Mouse (Mus musculus): Measurements from ENCODE around the gene Cbx5. TPM values are rescaled to one million over a fixed set of nuclear protein-coding genes. Genes with fewer than 3 reads are reported as not detected.

Cbx5 gene
- polyA plus RNA-seq, 1 experiment: 54.8 TPM

DNA sequence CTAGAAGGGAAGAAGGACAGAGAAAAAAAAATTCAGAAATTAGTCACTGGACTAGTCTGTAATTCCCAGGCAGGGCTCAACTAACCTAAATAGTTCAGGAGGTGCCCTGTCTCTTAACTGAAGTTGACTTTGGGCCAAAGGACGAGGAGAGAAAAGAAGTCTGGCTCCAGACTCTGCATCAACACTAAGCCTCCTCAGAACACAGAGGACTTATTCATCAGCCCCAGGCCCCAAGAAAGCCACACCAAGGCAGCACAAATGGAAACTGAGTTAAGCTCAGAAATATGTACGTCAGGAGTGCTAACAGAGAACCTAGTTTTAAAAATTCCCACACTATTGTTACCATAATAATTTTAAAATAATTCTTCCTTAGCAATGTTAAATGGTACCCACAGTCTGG lies 25.5 kb downstream of the Cbx5 start:
- Histone ChIP-seq H3ac (ENCODE audit: control insufficient read depth, insufficient read length) (no peak overlapping the region), H3K4me2 (ENCODE audit: low read depth) (peak overlapping the region; percentile 98), H3K79me2 (ENCODE audit: control insufficient read depth, insufficient read depth) (peaks cover 93% of the 10 kb centered on the region), H3K36me3 (ENCODE audit: control insufficient read depth, insufficient read depth) (peaks cover 41% of the 10 kb centered on the region), H3K27me3 (ENCODE audit: control insufficient read depth, insufficient read depth, insufficient read length) (no peaks in the 10 kb centered on the region), H3K4me3 (peak overlapping the region; percentile 28)
- TF ChIP-seq USF1 (IDR thresholded peaks at IDR 0.05; ENCODE audit: low read depth): no peak
- no peak for TF ChIP-seq E2F4 (IDR thresholded peaks at IDR 0.05; ENCODE audit: insufficient read depth)
- TF ChIP-seq POLR2A (IDR thresholded peaks at IDR 0.05; ENCODE audit: insufficient read length, low read depth): no peak
- TF ChIP-seq MYOG (IDR thresholded peaks at IDR 0.05; ENCODE audit: control insufficient read depth in 1 of 3, insufficient read depth in 1 of 3, insufficient read length in 2 of 3, low read depth in 2 of 3): no peak
- no peak for TF ChIP-seq CEBPB (IDR thresholded peaks at IDR 0.05; ENCODE audit: insufficient read depth, poor library complexity, severe bottlenecking)
- no peak for TF ChIP-seq MAX (IDR thresholded peaks at IDR 0.05; ENCODE audit: low read depth)
- no peak for TF ChIP-seq REST (IDR thresholded peaks at IDR 0.05; ENCODE audit: insufficient read depth, insufficient read length)

DNA sequence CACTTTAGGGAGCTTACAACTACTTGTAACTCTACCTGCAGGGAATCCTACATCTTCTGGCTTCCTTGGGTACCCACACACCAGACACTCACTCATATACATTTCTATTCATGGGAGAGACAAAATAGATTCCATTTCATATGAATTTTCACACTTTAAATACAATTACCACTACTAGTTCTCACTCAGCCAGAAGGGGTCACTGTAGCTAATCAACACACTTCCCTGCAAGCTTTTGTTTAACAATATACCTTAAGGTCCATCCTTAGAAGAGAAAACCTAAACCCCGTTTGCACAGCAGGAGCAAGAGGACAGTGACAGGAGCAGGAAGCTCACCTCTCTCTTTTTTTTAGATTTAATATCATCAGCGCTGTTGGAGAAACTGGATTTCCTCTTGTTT lies 34.5 kb downstream of the Cbx5 start:
- H3K4me3 ChIP-seq: no peak overlapping the region
- no peak overlapping the region for H3K4me2 ChIP-seq (ENCODE audit: low read depth)
- TF ChIP-seq E2F4 (IDR thresholded peaks at IDR 0.05; ENCODE audit: insufficient read depth) (no peak), MYOG (IDR thresholded peaks at IDR 0.05; ENCODE audit: control insufficient read depth in 1 of 3, insufficient read depth in 1 of 3, insufficient read length in 2 of 3, low read depth in 2 of 3) (no peak), TCF3 (IDR thresholded peaks at IDR 0.05; ENCODE audit: insufficient read length, low read depth) (no peak), POLR2A (IDR thresholded peaks at IDR 0.05; ENCODE audit: insufficient read length, low read depth) (no peak), USF1 (IDR thresholded peaks at IDR 0.05; ENCODE audit: low read depth) (no peak), CEBPB (IDR thresholded peaks at IDR 0.05; ENCODE audit: insufficient read depth, poor library complexity, severe bottlenecking) (no peak), SRF (IDR thresholded peaks at IDR 0.05; ENCODE audit: control insufficient read depth, insufficient read length, low read depth) (no peak), REST (IDR thresholded peaks at IDR 0.05; ENCODE audit: insufficient read depth, insufficient read length) (no peak), MAX (IDR thresholded peaks at IDR 0.05; ENCODE audit: low read depth) (no peak), POLR2AphosphoS2 (IDR thresholded peaks at IDR 0.05; ENCODE audit: insufficient read length, low read depth) (no peak), MYOD1 (IDR thresholded peaks at IDR 0.05; ENCODE audit: control insufficient read depth in 1 of 3, insufficient read length in 2 of 3, low read depth in 2 of 3) (no peak), TCF12 (IDR thresholded peaks at IDR 0.05; ENCODE audit: insufficient read depth, poor library complexity, severe bottlenecking) (no peak)
- H3K79me2 ChIP-seq (ENCODE audit: control insufficient read depth, insufficient read depth): peaks cover 90% of the 10 kb centered on the region
- H3K27me3 ChIP-seq (ENCODE audit: control insufficient read depth, insufficient read depth, insufficient read length): no peaks in the 10 kb centered on the region
- H3K36me3 ChIP-seq (ENCODE audit: control insufficient read depth, insufficient read depth): peaks cover 59% of the 10 kb centered on the region
- no peak overlapping the region for H3ac ChIP-seq (ENCODE audit: control insufficient read depth, insufficient read length)

DNA sequence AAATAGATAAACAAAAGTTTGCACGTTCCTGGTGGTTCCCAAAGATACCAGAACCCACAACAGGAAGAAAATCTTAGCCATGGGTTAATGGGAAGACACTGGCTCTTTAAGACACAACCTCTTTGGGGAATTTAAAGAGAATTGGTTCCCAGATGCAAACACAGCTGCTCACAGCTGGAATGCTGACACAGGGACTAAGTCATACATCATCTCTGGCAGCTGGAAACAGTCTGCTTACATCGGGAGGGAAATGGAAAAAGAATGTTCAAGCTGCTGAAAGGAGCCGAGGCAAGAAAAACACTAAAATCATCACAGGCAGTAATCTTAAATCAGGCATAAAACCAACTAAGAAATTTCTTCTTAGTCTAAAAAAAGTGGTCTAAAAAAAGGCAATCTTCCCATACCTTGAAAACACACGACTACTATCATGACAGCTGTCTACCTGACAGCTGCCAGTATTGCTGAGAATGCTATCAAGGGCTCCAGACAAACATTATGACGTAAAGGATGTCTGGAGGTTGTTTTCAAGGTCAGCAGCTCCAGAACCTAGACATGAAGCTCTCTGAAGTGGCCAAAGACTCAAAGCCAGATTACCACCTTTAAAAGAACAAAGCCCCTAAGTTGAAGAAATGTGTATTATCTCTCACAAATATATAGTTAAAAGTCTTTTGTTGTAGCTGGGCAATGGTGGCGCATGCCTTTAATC lies 37.4 kb downstream of the Cbx5 start:
- no peak overlapping the region for H3K4me3 ChIP-seq
- H3K27me3 ChIP-seq (ENCODE audit: control insufficient read depth, insufficient read depth, insufficient read length): no peaks in the 10 kb centered on the region
- peaks cover 69% of the 10 kb centered on the region for H3K36me3 ChIP-seq (ENCODE audit: control insufficient read depth, insufficient read depth)
- peak overlapping the region; percentile 3 for H3K4me2 ChIP-seq (ENCODE audit: low read depth)
- H3K79me2 ChIP-seq (ENCODE audit: control insufficient read depth, insufficient read depth): peaks cover 71% of the 10 kb centered on the region
- TF ChIP-seq MAX (IDR thresholded peaks at IDR 0.05; ENCODE audit: low read depth) (no peak), E2F4 (IDR thresholded peaks at IDR 0.05; ENCODE audit: insufficient read depth) (no peak), SRF (IDR thresholded peaks at IDR 0.05; ENCODE audit: control insufficient read depth, insufficient read length, low read depth) (no peak), CEBPB (IDR thresholded peaks at IDR 0.05; ENCODE audit: insufficient read depth, poor library complexity, severe bottlenecking) (no peak), MYOD1 (IDR thresholded peaks at IDR 0.05; ENCODE audit: control insufficient read depth in 1 of 3, insufficient read length in 2 of 3, low read depth in 2 of 3) (peak in 1 of 3 experiments; percentile 23)
- no peak overlapping the region for H3ac ChIP-seq (ENCODE audit: control insufficient read depth, insufficient read length)

DNA sequence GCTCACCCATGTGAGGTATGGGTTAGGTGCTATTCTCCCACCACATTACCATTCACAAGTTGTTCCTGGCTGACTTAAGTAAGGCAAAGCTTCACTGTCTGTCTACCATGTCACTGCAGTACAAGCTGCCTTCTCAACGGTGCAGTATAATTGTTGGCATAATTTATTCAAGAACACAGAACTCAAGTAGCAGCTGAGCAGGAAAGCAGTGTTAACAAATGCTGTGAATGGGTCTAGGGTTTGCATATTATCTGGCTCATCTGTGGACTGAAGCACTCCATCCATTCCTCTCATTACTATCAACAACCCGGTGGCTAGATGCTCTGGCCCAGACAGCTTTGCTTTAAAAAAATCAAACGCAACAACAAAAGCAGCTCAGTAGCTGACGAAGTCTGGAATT lies 41.8 kb downstream of the Cbx5 start:
- Histone ChIP-seq H3K27me3 (ENCODE audit: control insufficient read depth, insufficient read depth, insufficient read length) (no peaks in the 10 kb centered on the region), H3K36me3 (ENCODE audit: control insufficient read depth, insufficient read depth) (peaks cover 87% of the 10 kb centered on the region)
- no peak for TF ChIP-seq MYOD1 (IDR thresholded peaks at IDR 0.05; ENCODE audit: control insufficient read depth in 1 of 3, insufficient read length in 2 of 3, low read depth in 2 of 3)
- no peak for TF ChIP-seq CEBPB (IDR thresholded peaks at IDR 0.05; ENCODE audit: insufficient read depth, poor library complexity, severe bottlenecking)
- no peak for TF ChIP-seq USF1 (IDR thresholded peaks at IDR 0.05; ENCODE audit: low read depth)
- no peak for TF ChIP-seq SRF (IDR thresholded peaks at IDR 0.05; ENCODE audit: control insufficient read depth, insufficient read length, low read depth)
- no peak for TF ChIP-seq TCF12 (IDR thresholded peaks at IDR 0.05; ENCODE audit: insufficient read depth, poor library complexity, severe bottlenecking)
- peak; percentile 12 for TF ChIP-seq POLR2AphosphoS2 (IDR thresholded peaks at IDR 0.05; ENCODE audit: insufficient read length, low read depth)

DNA sequence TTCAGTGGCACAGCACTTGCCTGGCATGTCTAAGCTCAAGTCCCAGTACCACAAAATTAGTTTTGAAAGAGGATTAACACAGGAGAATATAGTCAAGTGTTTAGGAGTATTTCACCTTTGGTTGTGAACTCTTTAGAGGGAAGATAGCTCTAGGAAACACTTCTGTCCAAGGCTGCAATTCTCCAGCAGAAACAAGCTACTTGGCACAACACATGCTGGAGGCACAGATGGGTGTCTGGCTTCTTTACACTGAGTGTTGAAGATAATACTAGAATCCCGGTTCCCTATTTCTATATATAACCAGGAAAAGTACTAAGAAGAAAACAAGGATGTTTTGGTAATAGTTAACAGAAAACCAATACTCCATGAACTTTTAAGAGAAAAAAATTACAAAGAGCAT lies 42.8 kb downstream of the Cbx5 start:
- no peak overlapping the region for H3K4me2 ChIP-seq (ENCODE audit: low read depth)
- TF ChIP-seq MYOG (IDR thresholded peaks at IDR 0.05; ENCODE audit: control insufficient read depth in 1 of 3, insufficient read depth in 1 of 3, insufficient read length in 2 of 3, low read depth in 2 of 3) (no peak), CEBPB (IDR thresholded peaks at IDR 0.05; ENCODE audit: insufficient read depth, poor library complexity, severe bottlenecking) (no peak), MAX (IDR thresholded peaks at IDR 0.05; ENCODE audit: low read depth) (no peak)
- peaks cover 96% of the 10 kb centered on the region for H3K36me3 ChIP-seq (ENCODE audit: control insufficient read depth, insufficient read depth)
- no peaks in the 10 kb centered on the region for H3K27me3 ChIP-seq (ENCODE audit: control insufficient read depth, insufficient read depth, insufficient read length)
- H3K79me2 ChIP-seq (ENCODE audit: control insufficient read depth, insufficient read depth): peaks cover 18% of the 10 kb centered on the region
- no peak overlapping the region for H3ac ChIP-seq (ENCODE audit: control insufficient read depth, insufficient read length)
- H3K4me3 ChIP-seq: no peak overlapping the region

More for the DNA sequence above, 41.8 kb downstream of the Cbx5 start:
- H3K4me2 ChIP-seq (ENCODE audit: low read depth): no peak overlapping the region
- H3K79me2 ChIP-seq (ENCODE audit: control insufficient read depth, insufficient read depth): peaks cover 28% of the 10 kb centered on the region
- H3ac ChIP-seq (ENCODE audit: control insufficient read depth, insufficient read length): no peak overlapping the region
- no peak overlapping the region for H3K4me3 ChIP-seq

Data from myocyte (in vitro differentiated cells).